Mouse (Mus musculus) thymus, adult 2 months (tissue): Measurements from ENCODE around the gene Sept6. TPM values are rescaled to one million over a fixed set of nuclear protein-coding genes. Genes with fewer than 3 reads are reported as not detected.
A peak's percentile ranks its signal among the peaks of the same experiment; 100 is the strongest.

ENCODE experiments used
- DNase-seq: peaks from one replicate; pipeline ENCODE4 v3.0.0; 2021
- H3K27ac ChIP-seq: fragments of 200-500 bp; 2 replicates; pipeline ENCODE4 v1.5.1; 2012; ENCODE audit warnings: low read length, control low read depth; ENCODE audit not compliant: control insufficient read depth, insufficient read depth
- H3K27me3 ChIP-seq: fragments of 200-500 bp; 2 replicates; pipeline ENCODE4 v1.6.1; 2012; ENCODE audit warnings: mild to moderate bottlenecking, low read length, moderate library complexity, mixed read lengths; ENCODE audit not compliant: control insufficient read depth, insufficient read depth
- H3K36me3 ChIP-seq: fragments of 200-500 bp; 2 replicates; pipeline ENCODE4 v1.6.1; 2012; ENCODE audit warnings: mild to moderate bottlenecking, low read length, moderate library complexity; ENCODE audit not compliant: control insufficient read depth, insufficient read depth
- H3K4me1 ChIP-seq: fragments of 200-500 bp; replicated peaks from 2 replicates; pipeline ENCODE4 v1.6.1; 2012; ENCODE audit warnings: low read length; ENCODE audit not compliant: control insufficient read depth, insufficient read depth
- H3K4me3 ChIP-seq: fragments of 200-500 bp; 2 replicates; pipeline ENCODE4 v1.5.1; 2012; ENCODE audit warnings: mild to moderate bottlenecking, low read length, control low read depth, moderate library complexity; ENCODE audit not compliant: control insufficient read depth, insufficient read depth
- CTCF ChIP-seq: fragments of 200-500 bp; IDR thresholded peaks from 2 replicates; pipeline ENCODE4 v1.5.1; 2012; ENCODE audit warnings: mild to moderate bottlenecking, control low read depth, low read length, moderate library complexity, borderline replicate concordance; ENCODE audit not compliant: control insufficient read depth, poor library complexity, insufficient read depth; ENCODE audit errors: extremely low read depth
- POLR2A ChIP-seq: fragments of 200-500 bp; IDR thresholded peaks from 2 replicates; pipeline ENCODE4 v1.6.1; 2012; ENCODE audit warnings: mild to moderate bottlenecking, low read length, control low read depth, moderate library complexity; ENCODE audit not compliant: control insufficient read depth, poor library complexity, insufficient read depth; ENCODE audit errors: extremely low read depth
- WGBS: fragments of 180-500 bp; shearing (Covaris S2); methylation state at CpG from one replicate; pipeline ENCODE4 v1.1.7; 2018; 5-methylcytosine and 5-hydroxymethylcytosine counted together
- polyA plus RNA-seq: library from polyadenylated mRNA; depleted of rRNA; stranded (reverse); fragments of >200 nt; gene quantifications from 2 replicates; pipeline ENCODE4 v1.2.3, GENCODE M21; 2012; rRNA removed

Gene Sept6
- polyA plus RNA-seq, 1 experiment = 122 TPM

DNA sequence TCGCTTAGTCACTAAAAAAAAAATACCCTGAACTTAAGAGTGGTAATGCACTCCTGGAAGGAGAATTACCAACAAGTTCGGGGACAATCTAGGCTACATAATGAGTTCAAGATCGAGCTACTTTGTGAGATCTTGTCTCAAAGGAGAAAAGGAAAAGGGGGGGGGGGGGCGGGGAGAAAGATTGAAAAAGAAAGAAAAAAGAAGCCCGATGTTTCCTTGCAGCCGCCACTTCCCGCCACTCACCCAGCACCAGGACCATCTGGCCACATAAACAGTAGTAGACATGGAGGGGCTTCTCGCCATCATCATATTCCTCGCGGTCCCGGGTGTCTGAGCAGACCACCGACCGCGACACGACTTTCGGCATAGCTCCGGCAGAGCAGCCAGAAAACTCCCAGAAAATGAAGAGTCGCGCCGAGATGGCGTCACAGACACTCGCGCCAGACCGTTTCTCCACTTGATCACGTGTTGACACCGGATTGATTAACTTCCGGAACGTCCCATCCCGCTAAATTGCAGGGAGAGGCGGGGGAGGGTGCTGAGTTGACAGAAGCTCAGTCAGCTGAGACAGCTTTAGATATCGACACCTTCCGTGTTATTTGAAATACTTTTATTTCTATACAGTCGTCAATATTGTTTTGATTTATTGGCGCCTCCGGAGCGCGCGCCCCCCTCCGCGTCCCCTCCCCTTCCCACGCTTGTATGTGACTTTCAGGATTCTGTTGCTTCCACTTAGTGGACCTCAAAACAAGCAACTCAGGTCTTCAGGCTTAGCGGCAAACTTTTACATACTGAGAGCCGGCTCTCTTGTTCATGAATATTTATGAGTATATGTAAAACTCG, 127.6 kb downstream of the Sept6 start:
- Histone ChIP-seq H3K4me3 (peak overlapping the region; percentile 92), H3K36me3 (no peaks in the 10 kb centered on the region), H3K27ac (peak overlapping the region; percentile 76), H3K27me3 (no peaks in the 10 kb centered on the region), H3K4me1 (0 out of 2 replicates have a peak, but pooled peaks cover 3% of the 10 kb centered on the region)
- DNase-seq = peak; percentile 76
- TF ChIP-seq POLR2A = no peak
- no peak for TF ChIP-seq CTCF
- under 1% methylated on average over 38 of the region's 44 CpGs for WGBS

Other genes with a start within 250 kb of the Sept6 start
- 1.6 and 2.2 TPM in 2 replicates for gene Slc25a43, start 248.1 kb downstream of the Sept6 start, polyA plus RNA-seq
- gene Slc25a5, start 196.1 kb downstream of the Sept6 start, polyA plus RNA-seq = 920 and 977 TPM in 2 replicates
- 45.9 and 53.4 TPM in 2 replicates for gene Ube2a, start 117.9 kb downstream of the Sept6 start, polyA plus RNA-seq
- 15.3 and 18.9 TPM in 2 replicates for gene C330007P06Rik, start 117.7 kb downstream of the Sept6 start, polyA plus RNA-seq
- 1.2 and 1.7 TPM in 2 replicates for gene Nkrf, start 88.9 kb downstream of the Sept6 start, polyA plus RNA-seq
- 0.13 and 0.19 TPM in 2 replicates for gene Sowahd, start 57.1 kb upstream of the Sept6 start, polyA plus RNA-seq
- 98.5 and 123 TPM in 2 replicates for gene Rpl39, start 93.6 kb upstream of the Sept6 start, polyA plus RNA-seq
- gene Upf3b, start 118.5 kb upstream of the Sept6 start, polyA plus RNA-seq = 4.8 and 5.0 TPM in 2 replicates
- gene Nkap, start 135.0 kb upstream of the Sept6 start, polyA plus RNA-seq = 5.9 and 6.8 TPM in 2 replicates
- 0.06 and 0.13 TPM in 2 replicates for gene Akap14, start 177.0 kb upstream of the Sept6 start, polyA plus RNA-seq
- gene Ndufa1, start 199.4 kb upstream of the Sept6 start, polyA plus RNA-seq = 224 and 326 TPM in 2 replicates
- gene Rnf113a1, start 199.5 kb upstream of the Sept6 start, polyA plus RNA-seq = 3.9 and 4.1 TPM in 2 replicates
- not detected in 2 replicates for gene Gm9, start 219.2 kb upstream of the Sept6 start, polyA plus RNA-seq
- not detected in 2 replicates for gene Rhox1, start 230.5 kb upstream of the Sept6 start, polyA plus RNA-seq